Mouse (Mus musculus) hematopoietic stem cell, adult 5-6 weeks (primary cell): ENCODE data around the gene Selenoi. TPM values are rescaled to one million over a fixed set of nuclear protein-coding genes. Genes with fewer than 3 reads are reported as not detected.
"Not testable (repeated sequence)": the region's sequence is repeated elsewhere in the genome, so short reads cannot be mapped to it uniquely, and the experiment has no call there.

Experiments
- ATAC-seq, 2 experiments: fragments of 125-278 bp in 1 of 2; replicated peaks in 1 of 2; 2 replicates each; pipeline ENCODE4 v1.8.0; 2016 to 2017; ENCODE audit warnings: inconsistent platforms in 2 of 2, mild to moderate bottlenecking in 2 of 2, moderate number of reproducible peaks in 2 of 2, low read depth in 1 of 2, moderate TSS enrichment in 1 of 2; ENCODE audit not compliant: low FRiP score in 2 of 2, poor library complexity in 2 of 2, severe bottlenecking in 2 of 2, insufficient read depth in 1 of 2, low TSS enrichment in 1 of 2
- total RNA-seq: library from RNA; stranded (forward); fragments of 172-1452, 232-1000 nt; gene quantifications from 2 replicates; pipeline ENCODE4 v1.2.3, GENCODE M21; 2017

The Selenoi gene
- 30.1 and 62.5 TPM in 2 replicates for total RNA-seq

DNA sequence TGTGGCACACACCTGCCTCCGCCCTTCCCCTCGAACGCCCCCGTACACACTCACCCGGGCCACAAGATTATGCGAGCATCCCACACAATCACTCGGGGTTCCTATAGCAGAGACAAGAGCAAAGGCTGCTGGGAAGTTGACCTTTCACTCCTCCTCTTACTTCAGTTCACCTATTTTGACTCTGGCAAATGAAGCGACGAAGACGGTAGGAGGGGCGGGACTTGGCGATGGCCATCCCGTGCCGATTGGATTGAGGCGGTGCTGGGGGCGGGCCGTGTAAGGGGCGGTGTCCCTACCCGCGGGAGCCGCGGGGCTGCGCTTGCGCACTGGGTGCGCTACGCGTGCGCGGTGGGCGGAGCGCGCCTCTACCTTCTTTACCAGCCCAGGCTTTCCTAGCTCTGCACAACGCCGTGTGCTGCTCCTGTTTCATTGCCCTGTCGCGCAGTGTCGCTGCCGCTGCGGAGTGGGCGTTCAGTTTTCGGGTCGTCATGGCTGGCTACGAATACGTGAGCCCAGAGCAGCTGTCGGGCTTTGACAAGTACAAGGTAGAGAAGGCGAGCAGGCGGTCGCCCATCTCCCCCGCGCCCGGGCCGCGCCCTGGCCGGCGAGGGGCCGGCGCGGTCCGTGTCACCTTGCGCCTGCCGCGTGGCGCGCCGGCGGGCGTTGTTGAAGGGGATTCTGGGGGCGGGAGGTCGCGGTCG lies at the start of gene Selenoi:
Selenoi (plus strand) TSS at position 311 of the 701 bp plus-strand sequence.
- ATAC-seq = peak; percentile 98 to 99

GRCm38 (mm10) chr5:30187687-30188485 lies 44.5 kb upstream of the Selenoi start:
- ATAC-seq = no peak

DNA sequence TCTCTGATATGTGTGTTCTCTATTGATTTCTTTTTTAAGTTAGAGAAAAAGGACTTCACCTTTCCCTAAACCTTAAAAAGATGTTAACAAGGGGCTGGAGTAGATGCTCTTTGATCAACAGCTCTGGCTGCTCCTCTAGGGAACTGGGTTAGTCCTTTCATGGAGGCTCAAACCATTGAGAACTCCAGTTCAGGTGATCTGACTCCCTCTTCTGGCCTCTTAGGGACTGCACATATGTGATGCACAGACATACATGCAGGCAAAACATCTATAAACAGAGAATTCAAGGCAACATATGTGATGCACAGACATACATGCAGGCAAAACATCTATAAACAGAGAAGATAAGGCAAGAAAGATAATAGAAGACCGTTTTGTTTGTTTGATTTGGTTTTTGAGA lies 39.9 kb upstream of the Selenoi start:
- 0 out of 4 replicates have a peak, but pooled peaks of 1 of the 2 experiments have one; percentile 22 for ATAC-seq

GRCm38 (mm10) chr5:30195340-30195739 lies 37.0 kb upstream of the Selenoi start:
- ATAC-seq = no peak

- peak; percentile 61 to 71 for ATAC-seq
These were observed 34.1 kb upstream of the Selenoi start for GRCm38 (mm10) chr5:30198257-30198656.

- no peak; a peak in 1 of 4 replicates for ATAC-seq
These were observed 30.9 kb upstream of the Selenoi start for GRCm38 (mm10) chr5:30201521-30201920.

- no peak for ATAC-seq
These were observed 30.2 kb upstream of the Selenoi start for GRCm38 (mm10) chr5:30202221-30202620.

DNA sequence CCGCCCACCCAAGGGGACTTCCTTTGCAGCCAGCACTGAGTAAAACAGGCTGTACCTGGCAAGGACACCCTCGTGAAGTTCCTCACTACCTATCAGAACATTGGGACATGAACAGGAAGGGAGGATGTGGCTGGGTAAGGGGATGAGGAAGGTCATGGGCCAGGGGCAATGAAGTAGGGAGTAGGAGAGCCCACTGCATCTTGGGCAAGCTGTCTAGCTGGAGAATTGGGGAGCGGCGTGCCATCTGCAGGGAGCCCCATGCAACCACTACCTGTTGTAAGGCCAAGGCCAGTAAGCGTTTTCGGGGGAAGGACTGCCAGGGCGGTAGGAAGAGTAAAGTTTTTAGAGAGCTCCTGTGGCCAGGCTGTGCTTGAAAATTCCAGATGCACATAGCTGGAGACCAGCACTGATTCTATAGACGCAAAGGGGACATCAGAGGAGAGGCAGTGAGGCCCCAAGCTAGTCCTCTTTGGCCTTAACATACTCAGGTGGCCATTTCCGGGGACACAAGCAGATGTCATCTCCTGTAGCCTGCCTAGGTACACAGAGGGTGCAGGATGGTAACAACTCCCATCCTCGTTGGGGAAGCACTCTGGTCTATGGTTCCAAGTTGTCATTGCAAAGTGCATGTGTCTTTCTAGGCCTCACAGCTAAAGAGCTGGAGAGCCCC lies 29.0 kb upstream of the Selenoi start:
- ATAC-seq = no peak

- ATAC-seq = no peak
These were observed 27.9 kb upstream of the Selenoi start for GRCm38 (mm10) chr5:30204441-30204840.

GRCm38 (mm10) chr5:30205034-30205433 lies 27.3 kb upstream of the Selenoi start:
- ATAC-seq = no peak

GRCm38 (mm10) chr5:30205493-30205892 lies 26.9 kb upstream of the Selenoi start, which contains the start of gene Adgrf3:
Gene Adgrf3, minus strand, starts transcription at chr5:30205722.
- ATAC-seq = no peak

DNA sequence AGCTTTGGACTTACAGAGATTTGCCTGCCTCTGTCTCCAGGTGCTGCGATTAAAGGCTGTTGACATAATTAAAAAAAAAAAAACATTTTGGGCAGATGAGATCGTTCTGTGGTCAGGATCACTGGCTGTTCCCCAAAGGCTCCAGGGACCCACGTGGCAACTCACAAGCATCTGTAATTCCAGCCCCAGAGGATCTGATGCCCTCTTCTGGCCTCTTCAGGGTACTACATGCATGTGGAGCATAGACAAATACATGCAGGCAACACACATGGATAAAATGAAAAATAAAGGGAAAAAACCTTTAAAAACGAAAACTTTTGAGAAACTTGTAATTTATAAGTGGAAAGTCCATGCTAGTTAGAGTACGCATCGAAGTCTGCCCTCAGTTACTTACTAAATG lies 25.1 kb upstream of the Selenoi start:
- ATAC-seq = peak in 1 of 2 experiments; percentile 60; a peak in 1 of 4 replicates

GRCm38 (mm10) chr5:30210758-30211157 lies 21.6 kb upstream of the Selenoi start:
- ATAC-seq = not testable (repeated sequence)

- ATAC-seq = peak in 1 of 2 experiments; percentile 42; a peak in 1 of 4 replicates
These were observed 17.5 kb upstream of the Selenoi start for GRCm38 (mm10) chr5:30214889-30215288.

- ATAC-seq = no peak
These were observed 16.4 kb upstream of the Selenoi start for GRCm38 (mm10) chr5:30215970-30216369.

DNA sequence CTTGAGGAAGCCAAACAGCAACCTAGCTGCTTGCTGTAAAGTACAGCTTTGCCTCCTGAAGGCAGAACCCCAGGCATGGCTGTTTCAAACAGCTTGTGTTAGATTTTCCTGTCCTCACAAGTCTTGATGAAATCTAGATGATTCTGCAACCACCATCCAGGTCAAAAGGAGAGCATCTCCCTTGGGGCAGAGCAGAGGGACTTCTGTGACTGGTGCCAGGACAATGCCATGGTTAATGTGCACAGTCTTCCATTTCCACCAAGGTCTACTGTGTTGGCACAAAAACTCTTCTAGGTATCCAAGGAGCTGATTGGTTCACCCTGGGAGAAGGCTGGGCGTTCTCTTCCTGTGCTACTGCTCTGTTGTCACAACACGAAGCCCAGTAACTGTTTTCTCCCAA lies 12.7 kb upstream of the Selenoi start:
- no peak for ATAC-seq

DNA sequence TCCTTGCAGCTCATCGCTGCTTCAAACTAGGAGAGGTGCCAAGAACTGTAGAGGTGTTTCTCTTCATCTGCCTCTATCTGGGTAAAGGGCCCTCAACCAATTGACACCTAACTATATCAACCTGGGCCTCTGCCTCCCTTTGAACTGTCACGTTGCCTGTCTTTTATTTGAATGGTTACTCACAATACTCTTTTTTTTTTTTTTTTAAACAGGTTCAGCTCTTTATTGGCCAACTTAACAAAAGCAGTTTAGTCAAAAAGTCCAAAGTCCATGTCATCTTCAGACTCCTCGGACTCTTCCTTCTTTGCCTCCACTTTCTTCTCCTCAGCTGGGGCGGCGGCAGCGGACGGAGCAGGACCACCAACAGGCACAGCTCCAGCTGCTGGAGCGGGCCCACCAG lies 11.7 kb upstream of the Selenoi start:
- ATAC-seq = no peak

DNA sequence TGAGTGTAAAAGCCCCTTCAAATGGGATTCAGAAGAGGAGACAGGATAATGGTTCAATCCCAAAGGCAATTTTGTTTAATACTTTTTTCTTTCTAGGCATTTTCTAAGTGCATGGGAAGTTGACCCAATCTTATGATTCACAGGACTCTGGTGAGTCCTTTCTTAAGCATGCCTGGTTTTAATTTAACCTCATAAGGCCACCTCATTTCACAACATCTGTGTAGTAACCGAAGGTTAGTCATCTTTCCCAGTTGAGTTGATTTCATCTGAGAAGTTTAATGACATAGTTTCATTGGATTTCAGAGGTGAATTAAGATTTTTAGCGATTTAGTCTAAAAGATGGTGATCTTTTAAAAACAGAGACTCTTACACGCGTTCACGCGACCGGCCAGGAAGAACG lies 9.7 kb upstream of the Selenoi start:
- ATAC-seq = no peak
